Mouse (Mus musculus) ovary, postnatal 10 days (tissue): Measurements from ENCODE around the gene Hic1.

Experiments used
- DNase-seq: peaks from one replicate; pipeline ENCODE4 v3.0.0; 2022; ENCODE audit warnings: low spot score

The Hic1 gene

DNA sequence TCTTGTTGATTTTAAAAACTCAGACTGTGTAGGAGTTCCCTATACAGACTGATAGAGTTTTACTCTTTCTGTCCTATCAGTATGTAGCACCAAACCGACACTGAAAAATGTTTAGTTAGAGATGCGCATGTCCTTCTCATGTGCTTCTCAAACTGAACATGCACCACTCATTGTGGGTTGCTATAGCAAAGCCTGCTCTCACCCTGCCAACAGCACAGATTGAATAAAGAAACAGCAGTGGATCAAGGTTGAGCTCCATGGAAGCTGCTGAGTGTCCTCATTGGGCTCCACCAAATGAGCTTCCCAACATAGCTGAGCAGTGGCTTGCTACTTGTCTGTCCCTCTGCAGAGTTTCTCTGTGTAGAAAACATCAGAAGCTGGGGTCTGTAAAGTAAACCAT, 51.2 kb downstream of the Hic1 start:
- no peak for DNase-seq

DNA sequence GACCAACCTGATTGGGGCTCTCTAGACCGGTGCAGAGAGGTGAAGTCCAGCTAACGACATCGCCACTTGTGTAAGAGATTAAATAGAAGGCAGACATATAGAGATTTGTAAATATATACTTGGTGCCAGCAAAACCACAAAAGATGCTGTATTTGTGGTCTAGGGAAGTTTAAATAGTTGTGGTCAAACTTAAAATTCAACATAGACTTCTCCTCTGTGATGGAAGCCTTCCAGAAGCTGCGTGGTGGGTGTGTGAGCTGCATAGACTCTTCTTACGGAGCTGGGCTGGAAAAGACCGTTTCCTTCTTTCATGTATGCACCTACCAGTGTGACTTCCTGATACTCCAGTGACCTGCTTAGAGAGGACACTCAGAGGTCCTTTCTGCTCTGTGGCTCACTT, 52.9 kb downstream of the Hic1 start:
- no peak for DNase-seq
